Mouse (Mus musculus) thymus, postnatal 14 days (tissue): ENCODE measurements around the gene D330020A13Rik.
A peak's percentile ranks its signal among the peaks of the same experiment; 100 is the strongest.

Source experiments
- DNase-seq: peaks from one replicate; pipeline ENCODE4 v3.0.0; 2021

The D330020A13Rik gene

DNA sequence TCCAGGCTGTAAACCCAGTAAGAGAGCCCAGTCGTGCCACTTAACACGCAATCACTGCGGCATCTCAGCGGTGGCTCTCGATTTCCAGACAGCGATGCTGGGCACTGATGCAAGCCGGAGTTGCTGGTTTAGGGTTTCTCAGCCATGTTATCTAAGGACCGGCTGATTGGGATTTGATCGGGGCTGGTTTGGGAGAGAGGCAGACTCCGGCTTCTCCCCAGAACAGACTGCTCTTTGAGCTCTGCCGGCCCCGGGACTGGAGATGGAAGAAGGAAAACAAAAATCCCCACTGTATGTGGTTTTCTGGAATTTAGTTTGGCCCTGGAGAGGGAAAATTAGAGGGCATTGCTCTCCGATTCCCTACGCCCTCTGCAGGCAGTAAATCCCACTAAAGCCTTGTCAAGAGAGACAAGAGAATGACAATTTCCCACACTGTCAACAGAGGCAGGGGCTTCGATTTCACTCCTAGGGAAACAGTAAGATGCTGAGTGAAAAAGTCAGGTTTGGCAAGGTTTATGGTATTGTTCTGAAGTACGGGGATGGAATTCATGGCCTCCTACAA is 8.7 kb downstream of the D330020A13Rik start:
- DNase-seq: no peak

DNA sequence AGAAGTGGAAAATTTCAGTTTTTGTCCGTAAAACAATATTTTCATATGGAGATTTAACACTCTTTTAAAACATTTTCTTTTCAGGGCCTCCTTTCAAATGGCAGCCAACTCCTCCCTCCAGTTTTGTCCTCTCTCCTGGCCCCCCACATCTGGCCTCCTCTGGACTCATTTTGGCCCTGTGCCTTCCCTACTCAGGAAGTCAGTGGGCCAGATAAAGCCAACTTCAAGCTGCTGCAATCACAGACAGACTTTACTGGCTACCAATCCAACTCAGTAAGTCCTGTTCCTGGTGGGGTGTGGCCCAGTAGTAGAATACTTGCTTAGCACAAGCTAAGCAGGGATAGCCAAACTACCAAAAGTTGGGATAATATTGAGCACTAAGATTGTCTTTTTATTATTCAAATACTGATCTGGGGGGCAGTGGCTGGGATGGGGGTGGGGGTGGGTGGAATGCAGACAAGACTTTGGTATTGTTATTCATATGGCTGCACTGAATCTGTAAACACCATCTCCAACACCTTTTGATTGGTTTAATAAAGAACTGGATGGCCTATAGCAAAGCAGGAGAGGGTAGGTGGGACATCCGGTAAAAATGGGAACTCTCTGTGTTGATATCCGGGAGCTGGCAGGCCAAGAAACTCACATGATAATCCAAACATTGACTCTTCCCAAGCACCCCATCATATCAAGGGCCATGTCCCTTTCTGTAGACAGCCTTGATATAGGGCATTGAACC is 12.9 kb downstream of the D330020A13Rik start:
- no peak for DNase-seq

DNA sequence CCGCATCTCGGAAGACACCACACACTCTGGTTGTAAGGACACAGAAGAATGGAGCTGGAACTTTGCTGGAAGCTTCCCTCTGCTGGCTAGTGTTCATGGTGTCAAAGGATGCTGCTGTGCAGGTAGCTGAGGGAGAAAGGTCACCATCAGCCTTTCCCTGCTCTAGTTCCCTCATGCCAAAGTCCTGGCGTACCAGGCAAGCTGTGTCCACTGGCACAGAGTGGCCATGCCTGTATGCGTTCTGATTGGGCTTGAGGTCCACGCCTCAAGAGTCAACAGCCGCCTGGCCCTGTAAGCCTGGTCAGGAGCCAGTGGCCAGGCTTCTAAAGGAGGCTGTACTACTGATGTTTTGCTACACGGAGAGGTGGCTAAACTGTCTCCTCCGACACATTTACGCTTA is 15.2 kb downstream of the D330020A13Rik start:
- DNase-seq: no peak

DNA sequence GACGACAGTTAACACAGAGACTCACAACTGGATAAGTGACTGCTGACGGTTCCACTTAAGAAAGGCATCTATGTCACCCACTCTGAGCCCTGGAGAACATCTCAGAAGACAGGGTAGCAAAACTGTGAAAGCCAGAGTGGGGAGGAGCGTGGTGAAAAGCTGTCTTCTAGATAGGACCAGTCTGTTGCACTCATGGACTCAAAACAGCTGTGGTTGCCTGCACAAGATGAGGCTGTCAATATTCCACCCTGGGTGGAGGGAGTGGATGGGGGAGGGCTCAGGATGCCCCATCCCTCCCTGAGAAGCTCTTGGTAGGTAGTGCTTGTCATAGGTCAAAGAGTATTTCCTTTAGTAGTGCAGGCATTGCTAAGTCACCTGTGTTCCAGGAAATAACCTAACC is 15.6 kb downstream of the D330020A13Rik start:
- DNase-seq: no peak

DNA sequence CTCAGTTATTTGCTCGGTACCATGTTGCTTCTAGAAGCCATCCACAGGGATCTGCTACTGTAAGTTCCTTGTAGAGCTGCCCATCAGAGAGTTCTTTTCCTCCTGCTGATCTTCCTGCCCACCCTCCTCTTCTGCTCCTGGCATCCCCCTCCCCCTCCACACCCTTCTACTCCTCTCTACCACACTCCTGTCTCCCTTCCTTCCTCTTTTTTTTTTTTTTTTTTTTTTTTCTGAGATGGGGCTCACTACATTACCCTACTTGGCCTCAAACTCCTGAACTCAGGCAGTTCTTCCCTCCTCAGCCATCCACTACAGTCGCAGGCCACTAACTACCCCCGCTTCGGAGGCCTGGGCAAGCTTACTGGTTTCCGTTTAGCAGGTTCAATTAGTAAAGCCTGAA is 18.3 kb downstream of the D330020A13Rik start:
- DNase-seq: no peak

DNA sequence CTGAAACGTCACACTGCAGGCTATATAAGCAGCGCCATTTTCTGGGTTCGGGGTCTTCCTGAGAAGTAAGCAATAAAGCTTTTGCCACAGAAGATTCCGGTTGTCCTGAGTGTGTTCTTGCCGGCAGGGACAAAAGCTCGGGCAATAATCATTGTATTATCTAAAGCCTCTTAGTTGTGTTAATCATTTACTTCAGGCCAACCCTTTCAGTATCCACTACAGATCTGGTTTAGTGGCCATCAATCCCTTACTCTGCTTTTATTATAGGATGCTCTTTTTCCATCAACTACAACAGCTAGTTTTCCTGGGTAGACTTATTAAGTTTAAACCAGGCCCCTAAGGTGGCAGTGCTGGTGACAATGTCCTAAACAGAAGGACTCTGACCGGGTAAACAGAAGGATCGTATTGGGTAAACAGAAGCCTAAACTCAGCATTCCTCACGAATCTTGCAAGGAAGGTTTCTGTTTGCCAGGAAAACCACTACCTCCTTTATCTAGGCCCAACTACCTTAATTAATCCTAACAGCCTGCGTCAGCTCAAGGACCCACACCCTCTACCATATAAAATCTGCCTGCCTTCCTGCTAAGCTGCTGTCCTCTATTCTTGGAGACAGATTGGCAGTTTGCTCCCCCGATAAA is 24.3 kb downstream of the D330020A13Rik start:
- DNase-seq: no peak

DNA sequence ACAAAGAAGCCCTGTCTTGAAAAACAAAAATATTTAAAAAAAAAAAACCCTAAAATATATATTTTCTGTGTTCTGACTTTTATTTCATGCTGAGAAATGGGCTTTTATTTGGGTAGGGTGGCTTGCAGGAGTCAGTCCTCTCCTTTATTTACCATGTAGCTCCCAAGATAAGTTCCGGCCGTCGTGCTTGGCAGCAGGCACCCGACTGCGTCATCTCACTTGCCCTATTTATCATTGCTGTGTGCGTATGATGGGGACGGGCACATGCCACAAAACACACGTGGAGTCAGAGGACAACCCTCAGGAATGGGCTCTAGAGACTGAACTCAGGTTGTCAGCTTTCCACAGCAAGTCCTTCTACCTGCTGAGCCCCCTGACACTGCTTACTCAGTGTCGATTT is 25.0 kb downstream of the D330020A13Rik start:
- DNase-seq: no peak

DNA sequence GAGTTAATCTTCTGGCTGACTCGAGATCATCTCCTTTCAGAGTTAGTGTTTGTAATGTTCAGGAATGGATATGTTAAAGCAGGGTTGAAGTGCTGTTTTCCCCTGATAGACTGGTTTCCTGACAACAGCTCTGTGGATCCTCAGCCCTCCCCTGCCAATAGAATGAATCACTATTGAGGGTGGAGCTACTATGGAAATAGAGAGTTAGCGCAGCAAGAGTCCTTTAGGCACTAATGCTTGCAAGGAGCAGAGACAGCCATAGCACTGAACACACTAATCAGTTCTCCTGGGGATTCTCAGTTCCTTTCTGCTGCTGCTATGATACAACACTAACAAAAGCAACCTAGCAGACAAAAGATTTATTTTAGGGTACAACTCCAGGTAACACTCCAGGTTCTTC is 26.2 kb downstream of the D330020A13Rik start:
- no peak for DNase-seq

DNA sequence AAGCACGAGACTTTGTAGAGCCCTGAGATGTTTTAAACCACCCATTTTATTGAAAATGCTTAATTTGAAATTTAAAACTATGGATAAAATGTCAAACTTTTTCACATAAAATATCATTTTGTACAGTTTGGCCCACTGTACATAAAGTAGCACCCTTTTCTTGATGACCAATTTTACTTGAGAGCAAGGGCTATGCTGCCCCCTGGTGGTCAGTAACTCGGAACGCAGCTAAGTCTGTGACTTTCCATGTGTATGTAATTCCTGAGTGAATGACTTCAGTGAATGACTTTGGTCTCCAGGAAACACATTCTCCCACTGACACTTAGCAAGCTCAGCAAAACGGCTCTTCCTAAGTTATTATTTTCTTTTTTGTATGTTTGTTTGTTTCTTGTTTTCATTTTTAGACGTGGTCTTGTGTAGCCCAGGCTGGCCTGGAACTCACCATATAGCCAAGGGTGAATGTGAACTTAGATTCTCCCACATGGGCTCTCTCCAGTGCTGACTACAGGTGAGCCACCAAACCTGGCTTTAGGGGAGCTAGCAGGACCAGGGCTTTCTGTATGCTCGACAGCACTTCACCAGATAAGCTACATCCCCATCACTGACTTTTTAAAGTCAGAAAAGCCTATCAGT is 30.2 kb downstream of the D330020A13Rik start:
- DNase-seq: peak; percentile 67

DNA sequence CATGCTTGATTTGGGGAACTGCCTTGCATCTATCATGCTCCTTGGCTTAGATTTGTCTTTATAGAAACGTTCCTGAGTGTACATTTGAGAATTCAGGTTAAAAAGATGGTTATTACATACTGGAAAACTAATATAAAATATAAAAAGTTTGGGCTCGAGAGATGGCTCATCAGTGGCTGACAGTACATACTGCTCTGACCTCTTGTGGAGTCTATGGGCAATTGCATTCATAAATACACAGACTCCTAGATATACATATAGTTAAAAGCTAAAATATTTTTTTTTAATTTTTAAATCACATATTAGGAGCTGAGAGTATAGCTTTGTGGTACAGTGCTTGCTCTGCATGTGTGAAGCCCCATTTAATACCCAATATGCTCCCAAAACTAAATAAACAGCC is 38.2 kb downstream of the D330020A13Rik start:
- DNase-seq: no peak

DNA sequence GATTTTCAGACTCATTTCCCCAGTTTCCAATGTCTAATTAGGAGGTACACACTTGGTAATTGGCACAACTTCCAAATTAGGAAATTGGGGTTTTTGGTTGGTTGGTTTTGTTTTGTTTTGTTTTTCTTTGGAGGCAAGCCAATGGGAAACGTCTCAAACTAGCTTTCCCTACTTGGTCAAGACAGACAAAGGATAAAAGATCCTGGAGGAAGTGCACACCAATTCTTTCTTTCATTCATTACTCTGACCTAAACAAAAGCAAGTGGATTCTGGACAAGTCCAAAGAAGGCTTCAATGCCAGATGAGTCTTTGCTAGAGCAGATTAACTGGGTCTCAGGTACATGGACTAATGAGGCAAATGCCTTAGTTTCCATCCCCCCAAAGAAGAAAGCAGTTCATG is 49.8 kb downstream of the D330020A13Rik start:
- no peak for DNase-seq
